10 mouse cellular contexts compared by ENCODE assay signal in the genomic region with DNA sequence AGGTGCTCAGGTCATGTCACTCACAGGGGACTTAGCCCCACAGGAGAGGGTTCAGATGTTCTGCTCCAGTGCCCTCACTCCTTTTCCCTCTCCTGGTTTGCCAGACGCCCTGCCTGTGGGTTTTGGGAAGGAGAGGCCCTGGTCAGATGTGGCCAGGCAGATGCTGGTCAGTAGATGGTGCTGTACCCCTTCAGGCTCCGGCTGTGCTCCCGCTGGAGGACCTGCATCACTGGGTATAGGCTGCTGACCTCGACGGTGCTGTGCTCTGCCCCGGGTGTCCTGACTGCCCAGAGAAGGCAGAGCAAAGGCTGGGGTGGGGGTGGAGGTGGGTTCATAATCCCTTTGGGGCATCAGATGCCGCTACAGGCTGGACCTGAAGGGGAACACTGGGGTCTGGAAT. TPM values are rescaled to one million over a fixed set of nuclear protein-coding genes. Genes with fewer than 3 reads are reported as not detected.
A peak's percentile ranks its signal among the peaks of the same experiment; 100 is the strongest.
DNase-seq lines count a peak whose midpoint lies in the region; ATAC-seq and TF ChIP-seq lines count a peak whose summit lies in the region.
"Had no signal": no experiment of that assay in that cellular context is flagged by ENCODE, and none has a peak within 500 bp of the region (broad histone marks: within the 10 kb centered on the region; RNA-seq: fewer than 3 reads in every experiment).

No protein-coding gene starts in this region.

- H3K27me3 ChIP-seq in heart, embryonic 11.5 days (ENCODE audit: control insufficient read depth, insufficient read depth, low read length) = no peaks in the 10 kb centered on the region
- no peaks in the 10 kb centered on the region for H3K27me3 ChIP-seq in hindbrain, postnatal 0 days (ENCODE audit: insufficient read depth, low read length)
- H3K27me3 ChIP-seq in midbrain, embryonic 10.5 days (ENCODE audit: low read depth, poor library complexity, severe bottlenecking) = no peaks in the 10 kb centered on the region

- H3K27ac ChIP-seq in heart, embryonic 11.5 days (ENCODE audit: low read depth, low read length) = no peak overlapping the region
- H3K27ac ChIP-seq in hindbrain, postnatal 0 days = no peak overlapping the region
- no peak overlapping the region for H3K27ac ChIP-seq in midbrain, embryonic 10.5 days (replicated peaks)

- intact Hi-C loops in heart, postnatal 14 days (cut with DNase I) = loop anchor here (5.0 kb wide), 1 partner anchor 90 kb away; no protein-coding TSS in a partner anchor
- intact Hi-C loops in left cerebral cortex, postnatal 14 days (cut with DNase I) = no loop called here

- H3K36me3 ChIP-seq in heart, embryonic 11.5 days (ENCODE audit: control insufficient read depth, insufficient read depth, low read length) = no peaks in the 10 kb centered on the region
- H3K36me3 ChIP-seq in hindbrain, postnatal 0 days (ENCODE audit: insufficient read depth, low read length) = no peaks in the 10 kb centered on the region
- H3K36me3 ChIP-seq in midbrain, embryonic 10.5 days = no peaks in the 10 kb centered on the region

- TF ChIP-seq CTCF in brain, embryonic 14.5 days (IDR thresholded peaks at IDR 0.05; ENCODE audit: borderline replicate concordance, extremely low read depth, insufficient read depth, insufficient read length) = peak; percentile 53
- peak; percentile 73 for TF ChIP-seq CTCF in hindbrain, postnatal 0 days (IDR thresholded peaks at IDR 0.05; ENCODE audit: low read depth)

- no peak for TF ChIP-seq POLR2A in brain, embryonic 14.5 days (IDR thresholded peaks at IDR 0.05; ENCODE audit: borderline replicate concordance, extremely low read depth, insufficient read depth, insufficient read length, poor library complexity, severe bottlenecking)

- no peak overlapping the region for H3K4me3 ChIP-seq in heart, embryonic 11.5 days (ENCODE audit: low read depth, low read length)
- H3K4me3 ChIP-seq in hindbrain, postnatal 0 days (ENCODE audit: low read length) = no peak overlapping the region
- H3K4me3 ChIP-seq in midbrain, embryonic 10.5 days = no peak overlapping the region

- DNase-seq in heart, postnatal 14 days = peak; percentile 30 to 35
- DNase-seq in brain, embryonic 14.5 days (ENCODE audit: low read depth) = peak; percentile 30
- peak; percentile 66 for DNase-seq in hindbrain, postnatal 0 days (ENCODE audit: low spot score)
- peak; percentile 40 for DNase-seq in midbrain, embryonic 10.5 days (ENCODE audit: low spot score)
- DNase-seq in left cerebral cortex, postnatal 14 days (ENCODE audit: low spot score in 2 of 2) = no peak
- DNase-seq in T-cell, adult 2 months (ENCODE audit: low spot score) = no peak
- no peak for DNase-seq in frontal cortex, postnatal 14 days (ENCODE audit: low spot score in 2 of 2)

- no peak overlapping the region for H3K4me2 ChIP-seq in heart, embryonic 11.5 days
- H3K4me2 ChIP-seq in hindbrain, postnatal 0 days (ENCODE audit: low read depth, low read length) = no peak overlapping the region

- H3K9ac ChIP-seq in heart, embryonic 11.5 days (ENCODE audit: low read depth, low read length) = no peak overlapping the region
- no peak overlapping the region for H3K9ac ChIP-seq in hindbrain, postnatal 0 days (replicated peaks; ENCODE audit: low read length)

- 0 out of 2 replicates have a peak, but pooled peaks cover 2% of the 10 kb centered on the region for H3K4me1 ChIP-seq in heart, embryonic 11.5 days (ENCODE audit: control insufficient read depth, insufficient read depth, low read length)
- no peaks in the 10 kb centered on the region for H3K4me1 ChIP-seq in hindbrain, postnatal 0 days (ENCODE audit: insufficient read depth, low read length)
- H3K4me1 ChIP-seq in midbrain, embryonic 10.5 days = peaks cover 12% of the 10 kb centered on the region

- no peaks in the 10 kb centered on the region for H3K9me3 ChIP-seq in heart, embryonic 11.5 days (replicated peaks; ENCODE audit: control insufficient read depth, low read length)
- H3K9me3 ChIP-seq in hindbrain, postnatal 0 days (ENCODE audit: low read length) = no peaks in the 10 kb centered on the region
- H3K9me3 ChIP-seq in midbrain, embryonic 10.5 days (replicated peaks) = no peaks in the 10 kb centered on the region

- no peak for ATAC-seq in heart, embryonic 11.5 days (replicated peaks; ENCODE audit: insufficient number of reproducible peaks, low FRiP score, low TSS enrichment)
- ATAC-seq in hindbrain, postnatal 0 days = peak; percentile 76

- WGBS in heart, embryonic 11.5 days (ENCODE audit: insufficient replicate concordance) = 27% methylated on average over 7 of the region's 7 CpGs
- 20% methylated on average over 7 of the region's 7 CpGs for WGBS in hindbrain, postnatal 0 days
- 14% methylated on average over 7 of the region's 7 CpGs for WGBS in midbrain, embryonic 10.5 days

RNA-seq across cellular contexts. Expression of a gene that starts 19.2 kb away (rescaled TPM):
- 1 to 10 TPM; 5.6 to 6.2 TPM for total RNA-seq in heart, postnatal 14 days (2021)
- 1.4 and 1.7 TPM in 2 replicates for polyA plus RNA-seq in heart, embryonic 11.5 days (2014; fragmentation: Nextera tagmentation; extraction: Ambion mirVana)
- polyA plus RNA-seq in brain, embryonic 14.5 days (2012; rRNA removed) = 8.6 and 12.1 TPM in 2 replicates
- 27.7 and 29.3 TPM in 2 replicates for total RNA-seq in hindbrain, postnatal 0 days (2014; rRNA removed)
- polyA plus RNA-seq in hindbrain, postnatal 0 days (2015; fragmentation: Nextera tagmentation; extraction: Ambion mirVana) = 23.9 and 24.2 TPM in 2 replicates
- 5.6 and 7.1 TPM in 2 replicates for polyA plus RNA-seq in midbrain, embryonic 10.5 days (2016; fragmentation: Nextera tagmentation; extraction: Ambion mirVana)
- 10 to 100 TPM; 35.4 to 40.1 TPM for total RNA-seq in left cerebral cortex, postnatal 14 days (2021)
- total RNA-seq: hematopoietic stem cell, adult 5-6 weeks; neutrophil, adult 5-6 weeks had no signal

RNA-seq across cellular contexts. Expression of a gene that starts 39.1 kb away (rescaled TPM):
- total RNA-seq in heart, postnatal 14 days (2021) = not detected
- polyA plus RNA-seq in heart, embryonic 11.5 days (2014; fragmentation: Nextera tagmentation; extraction: Ambion mirVana) = not detected in 2 replicates
- polyA plus RNA-seq in brain, embryonic 14.5 days (2012; rRNA removed) = not detected in 2 replicates
- not detected in 2 replicates for total RNA-seq in hindbrain, postnatal 0 days (2014; rRNA removed)
- not detected in 2 replicates for polyA plus RNA-seq in hindbrain, postnatal 0 days (2015; fragmentation: Nextera tagmentation; extraction: Ambion mirVana)
- polyA plus RNA-seq in midbrain, embryonic 10.5 days (2016; fragmentation: Nextera tagmentation; extraction: Ambion mirVana) = not detected in 2 replicates
- not detected for total RNA-seq in left cerebral cortex, postnatal 14 days (2021)
- total RNA-seq: hematopoietic stem cell, adult 5-6 weeks; neutrophil, adult 5-6 weeks had no signal

RNA-seq across cellular contexts. Expression of a gene that starts 51.7 kb away (rescaled TPM):
- 100 to 1,000 TPM; 100 to 106 TPM for total RNA-seq in heart, postnatal 14 days (2021)
- 43.7 and 45.8 TPM in 2 replicates for polyA plus RNA-seq in heart, embryonic 11.5 days (2014; fragmentation: Nextera tagmentation; extraction: Ambion mirVana)
- polyA plus RNA-seq in brain, embryonic 14.5 days (2012; rRNA removed) = 86.0 and 103 TPM in 2 replicates
- total RNA-seq in hindbrain, postnatal 0 days (2014; rRNA removed) = 44.0 and 53.5 TPM in 2 replicates
- 31.3 and 34.7 TPM in 2 replicates for polyA plus RNA-seq in hindbrain, postnatal 0 days (2015; fragmentation: Nextera tagmentation; extraction: Ambion mirVana)
- polyA plus RNA-seq in midbrain, embryonic 10.5 days (2016; fragmentation: Nextera tagmentation; extraction: Ambion mirVana) = 61.7 and 70.5 TPM in 2 replicates
- total RNA-seq in left cerebral cortex, postnatal 14 days (2021) = 10 to 100 TPM; 46.4 to 47.9 TPM

Comparison
In these comparisons a context has a peak if more than half of its experiments do, and no peak if none do; other contexts are left out.
1. DNase-seq: peak in heart, postnatal 14 days (2 of 2), brain, embryonic 14.5 days (single experiment), hindbrain, postnatal 0 days (single experiment) and midbrain, embryonic 10.5 days (single experiment); none in left cerebral cortex, postnatal 14 days (0 of 2), T-cell, adult 2 months (single experiment) and frontal cortex, postnatal 14 days (0 of 2).